Mouse (Mus musculus): ENCODE measurements at regions not wholly inside any gene's neighbourhood (a gene's known extent, or its start where the extent isn't known, plus 50 kb on each side); places are given as distances from the start of the nearest gene placed in this dataset.

GRCm38 (mm10) chr13:70263654-70264053, 373.8 kb downstream of the Ice1 start:
- TF ChIP-seq CTCF (IDR thresholded peaks at IDR 0.05; ENCODE audit: control insufficient read depth, insufficient read depth, insufficient replicate concordance, low read depth, low read length): no peak
- no peak for TF ChIP-seq POLR2A (IDR thresholded peaks at IDR 0.05; ENCODE audit: control insufficient read depth, low read depth, low read length)
